Mouse (Mus musculus): ENCODE results near the gene Shtn1.

Gene Shtn1

GRCm38 (mm10) chr19:58968731-58969506 is 107.0 kb downstream of the Shtn1 start:
- no peak for DNase-seq (ENCODE audit: low read depth, low spot score)

- no peak for DNase-seq (ENCODE audit: low read depth, low spot score)
Observed at GRCm38 (mm10) chr19:58963011-58963410, 112.9 kb downstream of the Shtn1 start.

GRCm38 (mm10) chr19:58954779-58955178 is 121.1 kb downstream of the Shtn1 start:
- DNase-seq (ENCODE audit: low read depth, low spot score) = no peak

GRCm38 (mm10) chr19:58952236-58952635 is 123.7 kb downstream of the Shtn1 start:
- no peak for DNase-seq (ENCODE audit: low read depth, low spot score)

- DNase-seq (ENCODE audit: low read depth, low spot score) = no peak
Observed at GRCm38 (mm10) chr19:58951521-58951920, 124.4 kb downstream of the Shtn1 start.

- no peak for DNase-seq (ENCODE audit: low read depth, low spot score)
Observed at GRCm38 (mm10) chr19:58945959-58946358, 129.9 kb downstream of the Shtn1 start.

- peak; percentile 89 for DNase-seq (ENCODE audit: low read depth, low spot score)
Observed at GRCm38 (mm10) chr19:58942841-58943828, 132.8 kb downstream of the Shtn1 start, which contains the start of the genes Eno4 and Hspa12a. Gene Eno4, plus strand, starts transcription at chr19:58943425. Gene Hspa12a, minus strand, starts transcription at chr19:58943654.

- no peak for DNase-seq (ENCODE audit: low read depth, low spot score)
Observed at GRCm38 (mm10) chr19:58933062-58933461, 142.8 kb downstream of the Shtn1 start.

- DNase-seq (ENCODE audit: low read depth, low spot score) = no peak
Observed at GRCm38 (mm10) chr19:58931081-58931800, 144.7 kb downstream of the Shtn1 start.
